Mouse (Mus musculus): Measurements from ENCODE around the gene Skint9. TPM values are rescaled to one million over a fixed set of nuclear protein-coding genes. Genes with fewer than 3 reads are reported as not detected.
"Not testable (repeated sequence)": the region's sequence is repeated elsewhere in the genome, so short reads cannot be mapped to it uniquely, and the experiment has no call there.

Gene Skint9
- not detected in 2 replicates for polyA plus RNA-seq (2016; fragmentation: Nextera tagmentation; extraction: Ambion mirVana)

- Histone ChIP-seq H3K27me3 (no peaks in the 10 kb centered on the region), H3K4me3 (no peak within 1 kb of the TSS), H3K36me3 (no peaks in the 10 kb centered on the region), H3K4me1 (no peaks in the 10 kb centered on the region), H3K4me2 (replicated peaks) (no peak within 1 kb of the TSS), H3K9me3 (peaks cover 12% of the 10 kb centered on the region), H3K9ac (no peak within 1 kb of the TSS), H3K27ac (no peak within 1 kb of the TSS)
- no peak for ATAC-seq (ENCODE audit: insufficient number of reproducible peaks, insufficient read depth, low FRiP score, low TSS enrichment)
These were observed at the start of gene Skint9 for GRCm38 (mm10) chr4:112433885-112434284. Skint9 (minus strand) TSS chr4:112433985.

GRCm38 (mm10) chr4:112432685-112433084 is 1.1 kb downstream of the Skint9 start:
- 68% methylated on average over 1 of the region's 1 CpGs for WGBS
- Histone ChIP-seq H3K36me3 (no peaks in the 10 kb centered on the region), H3K4me1 (no peaks in the 10 kb centered on the region), H3K9ac (no peak overlapping the region), H3K4me3 (no peak overlapping the region), H3K27me3 (no peaks in the 10 kb centered on the region), H3K27ac (no peak overlapping the region), H3K9me3 (peaks cover 7% of the 10 kb centered on the region), H3K4me2 (replicated peaks) (no peak overlapping the region)
- no peak for ATAC-seq (ENCODE audit: insufficient number of reproducible peaks, insufficient read depth, low FRiP score, low TSS enrichment)

GRCm38 (mm10) chr4:112432223-112432622 is 1.6 kb downstream of the Skint9 start:
- H3K4me2 ChIP-seq (replicated peaks) = no peak overlapping the region
- H3K36me3 ChIP-seq = no peaks in the 10 kb centered on the region
- H3K27ac ChIP-seq = no peak overlapping the region
- ATAC-seq (ENCODE audit: insufficient number of reproducible peaks, insufficient read depth, low FRiP score, low TSS enrichment) = no peak
- H3K9me3 ChIP-seq = peaks cover 4% of the 10 kb centered on the region
- no peaks in the 10 kb centered on the region for H3K27me3 ChIP-seq
- H3K4me3 ChIP-seq = no peak overlapping the region
- H3K9ac ChIP-seq = no peak overlapping the region
- H3K4me1 ChIP-seq = no peaks in the 10 kb centered on the region

- not testable (repeated sequence) for ATAC-seq (ENCODE audit: insufficient number of reproducible peaks, insufficient read depth, low FRiP score, low TSS enrichment); H3K4me2 ChIP-seq (replicated peaks)
- 90% methylated on average over 17 of the region's 17 CpGs for WGBS
These were observed 84.7 kb downstream of the Skint9 start for GRCm38 (mm10) chr4:112349111-112349510.

More at GRCm38 (mm10) chr4:112349111-112349510, 84.7 kb downstream of the Skint9 start:
- not testable (repeated sequence) for H3K36me3 ChIP-seq, H3K27me3 ChIP-seq, H3K9me3 ChIP-seq, H3K4me3 ChIP-seq, H3K9ac ChIP-seq, H3K4me1 ChIP-seq, H3K27ac ChIP-seq

Other genes with a start within 250 kb of the Skint9 start
- not detected in 2 replicates for gene Skint3, start 201.7 kb downstream of the Skint9 start, polyA plus RNA-seq (2016; fragmentation: Nextera tagmentation; extraction: Ambion mirVana)
- not detected in 2 replicates for gene Skint2, start 123.2 kb upstream of the Skint9 start, polyA plus RNA-seq (2016; fragmentation: Nextera tagmentation; extraction: Ambion mirVana)